Mouse (Mus musculus): ENCODE data around the gene Maneal. TPM values are rescaled to one million over a fixed set of nuclear protein-coding genes. Genes with fewer than 3 reads are reported as not detected.

The Maneal gene
- polyA plus RNA-seq (2014; fragmentation: Nextera tagmentation; extraction: Ambion mirVana), result 10.0 and 10.3 TPM in 2 replicates

GRCm38 (mm10) chr4:124861283-124862188, at the start of gene Maneal:
TSS of gene Maneal (minus strand) at chr4:124862171.
- peak within 1 kb of the TSS; percentile 74 for H3K4me2 ChIP-seq (replicated peaks; ENCODE audit: low read depth, low read length)
- no peaks in the 10 kb centered on the region for H3K9me3 ChIP-seq (ENCODE audit: control insufficient read depth, low read length)
- H3K4me3 ChIP-seq (ENCODE audit: low read depth, low read length), result peak within 1 kb of the TSS; percentile 69
- DNase-seq (ENCODE audit: low spot score) (peak; percentile 50), ATAC-seq (ENCODE audit: low FRiP score) (peak; percentile 18; the same call in 1 of the 2 replicates)
- WGBS, result 2% methylated on average over 63 of the region's 77 CpGs
- no peaks in the 10 kb centered on the region for H3K36me3 ChIP-seq (ENCODE audit: control insufficient read depth, insufficient read depth, low read length)
- peaks cover 2% of the 10 kb centered on the region; the same call in 1 of the 2 replicates for H3K27me3 ChIP-seq (ENCODE audit: control insufficient read depth, insufficient read depth, low read length)
- peaks cover 5% of the 10 kb centered on the region; the same call in 1 of the 2 replicates for H3K4me1 ChIP-seq (replicated peaks; ENCODE audit: control insufficient read depth, insufficient read depth, low read length)
- H3K9ac ChIP-seq (ENCODE audit: low read depth, low read length), result peak within 1 kb of the TSS; percentile 82
- H3K27ac ChIP-seq (ENCODE audit: low read depth, low read length), result peak within 1 kb of the TSS; percentile 62

GRCm38 (mm10) chr4:124905971-124906822, 44.2 kb upstream of the Maneal start:
- DNase-seq (ENCODE audit: low spot score) (peak; percentile 78), ATAC-seq (ENCODE audit: low FRiP score) (peak; percentile 85)
- Histone ChIP-seq H3K4me1 (replicated peaks; ENCODE audit: control insufficient read depth, insufficient read depth, low read length) (peaks cover 3% of the 10 kb centered on the region; the same call in 1 of the 2 replicates), H3K27me3 (ENCODE audit: control insufficient read depth, insufficient read depth, low read length) (no peaks in the 10 kb centered on the region), H3K4me2 (replicated peaks; ENCODE audit: low read depth, low read length) (peak overlapping the region; percentile 43), H3K4me3 (ENCODE audit: low read depth, low read length) (peak overlapping the region; percentile 14), H3K9me3 (ENCODE audit: control insufficient read depth, low read length) (no peaks in the 10 kb centered on the region), H3K27ac (ENCODE audit: low read depth, low read length) (peak overlapping the region; percentile 82), H3K36me3 (ENCODE audit: control insufficient read depth, insufficient read depth, low read length) (no peaks in the 10 kb centered on the region), H3K9ac (ENCODE audit: low read depth, low read length) (peak overlapping the region; percentile 33; the same call in 1 of the 2 replicates)
- WGBS, result 8% methylated on average over 21 of the region's 21 CpGs

- DNase-seq (ENCODE audit: low spot score), result no peak
- H3K9me3 ChIP-seq (ENCODE audit: control insufficient read depth, low read length), result no peaks in the 10 kb centered on the region
- no peak overlapping the region for H3K4me2 ChIP-seq (replicated peaks; ENCODE audit: low read depth, low read length)
- no peak for ATAC-seq (ENCODE audit: low FRiP score)
- H3K27me3 ChIP-seq (ENCODE audit: control insufficient read depth, insufficient read depth, low read length), result no peaks in the 10 kb centered on the region
- H3K36me3 ChIP-seq (ENCODE audit: control insufficient read depth, insufficient read depth, low read length), result no peaks in the 10 kb centered on the region
- H3K4me3 ChIP-seq (ENCODE audit: low read depth, low read length), result no peak overlapping the region
- 0 out of 2 replicates have a peak overlapping the region, but pooled peaks have one; percentile 82 for H3K27ac ChIP-seq (ENCODE audit: low read depth, low read length)
- peaks cover 3% of the 10 kb centered on the region; the same call in 1 of the 2 replicates for H3K4me1 ChIP-seq (replicated peaks; ENCODE audit: control insufficient read depth, insufficient read depth, low read length)
- 61% methylated on average over 4 of the region's 4 CpGs for WGBS
- no peak overlapping the region for H3K9ac ChIP-seq (ENCODE audit: low read depth, low read length)
Measured at GRCm38 (mm10) chr4:124905417-124905816, 43.4 kb upstream of the Maneal start.

- ATAC-seq (ENCODE audit: low FRiP score), result no peak
- WGBS, result 53% methylated on average over 5 of the region's 5 CpGs
Measured at GRCm38 (mm10) chr4:124899906-124900305, 37.9 kb upstream of the Maneal start.

GRCm38 (mm10) chr4:124898428-124898827, 36.5 kb upstream of the Maneal start:
- ATAC-seq (ENCODE audit: low FRiP score), result no peak
- H3K4me2 ChIP-seq (replicated peaks; ENCODE audit: low read depth, low read length), result no peak overlapping the region
- peaks cover 8% of the 10 kb centered on the region for H3K4me1 ChIP-seq (replicated peaks; ENCODE audit: control insufficient read depth, insufficient read depth, low read length)
- H3K36me3 ChIP-seq (ENCODE audit: control insufficient read depth, insufficient read depth, low read length), result no peaks in the 10 kb centered on the region
- no peaks in the 10 kb centered on the region for H3K9me3 ChIP-seq (ENCODE audit: control insufficient read depth, low read length)
- 19% methylated on average over 10 of the region's 10 CpGs for WGBS
- H3K27ac ChIP-seq (ENCODE audit: low read depth, low read length), result peak overlapping the region; percentile 70
- H3K9ac ChIP-seq (ENCODE audit: low read depth, low read length), result no peak overlapping the region
- peak; percentile 54 for DNase-seq (ENCODE audit: low spot score)
- no peak overlapping the region for H3K4me3 ChIP-seq (ENCODE audit: low read depth, low read length)
- peaks cover 25% of the 10 kb centered on the region for H3K27me3 ChIP-seq (ENCODE audit: control insufficient read depth, insufficient read depth, low read length)

More at GRCm38 (mm10) chr4:124899906-124900305, 37.9 kb upstream of the Maneal start:
- Histone ChIP-seq H3K36me3 (ENCODE audit: control insufficient read depth, insufficient read depth, low read length) (no peaks in the 10 kb centered on the region), H3K4me2 (replicated peaks; ENCODE audit: low read depth, low read length) (no peak overlapping the region), H3K27ac (ENCODE audit: low read depth, low read length) (no peak overlapping the region), H3K27me3 (ENCODE audit: control insufficient read depth, insufficient read depth, low read length) (peaks cover 12% of the 10 kb centered on the region), H3K4me1 (replicated peaks; ENCODE audit: control insufficient read depth, insufficient read depth, low read length) (peaks cover 5% of the 10 kb centered on the region), H3K9me3 (ENCODE audit: control insufficient read depth, low read length) (no peaks in the 10 kb centered on the region), H3K4me3 (ENCODE audit: low read depth, low read length) (no peak overlapping the region), H3K9ac (ENCODE audit: low read depth, low read length) (no peak overlapping the region)
- DNase-seq (ENCODE audit: low spot score), result no peak

GRCm38 (mm10) chr4:124894508-124895428, 32.8 kb upstream of the Maneal start:
- 2% methylated on average over 82 of the region's 83 CpGs for WGBS
- Histone ChIP-seq H3K9ac (ENCODE audit: low read depth, low read length) (peak overlapping the region; percentile 52; the same call in 1 of the 2 replicates), H3K4me2 (replicated peaks; ENCODE audit: low read depth, low read length) (peak overlapping the region; percentile 84), H3K36me3 (ENCODE audit: control insufficient read depth, insufficient read depth, low read length) (no peaks in the 10 kb centered on the region), H3K27ac (ENCODE audit: low read depth, low read length) (no peak overlapping the region), H3K9me3 (ENCODE audit: control insufficient read depth, low read length) (no peaks in the 10 kb centered on the region), H3K27me3 (ENCODE audit: control insufficient read depth, insufficient read depth, low read length) (peaks cover 36% of the 10 kb centered on the region), H3K4me1 (replicated peaks; ENCODE audit: control insufficient read depth, insufficient read depth, low read length) (peaks cover 8% of the 10 kb centered on the region), H3K4me3 (ENCODE audit: low read depth, low read length) (peak overlapping the region; percentile 37)
- DNase-seq (ENCODE audit: low spot score) (peak; percentile 46), ATAC-seq (ENCODE audit: low FRiP score) (peak; percentile 59)

GRCm38 (mm10) chr4:124893769-124894168, 31.8 kb upstream of the Maneal start:
- ATAC-seq (ENCODE audit: low FRiP score) (no peak), DNase-seq (ENCODE audit: low spot score) (no peak)
- 25% methylated on average over 6 of the region's 6 CpGs for WGBS
- Histone ChIP-seq H3K9ac (ENCODE audit: low read depth, low read length) (no peak overlapping the region), H3K4me2 (replicated peaks; ENCODE audit: low read depth, low read length) (no peak overlapping the region), H3K4me1 (replicated peaks; ENCODE audit: control insufficient read depth, insufficient read depth, low read length) (peaks cover 7% of the 10 kb centered on the region), H3K27me3 (ENCODE audit: control insufficient read depth, insufficient read depth, low read length) (peaks cover 36% of the 10 kb centered on the region), H3K36me3 (ENCODE audit: control insufficient read depth, insufficient read depth, low read length) (no peaks in the 10 kb centered on the region), H3K9me3 (ENCODE audit: control insufficient read depth, low read length) (no peaks in the 10 kb centered on the region), H3K4me3 (ENCODE audit: low read depth, low read length) (no peak overlapping the region), H3K27ac (ENCODE audit: low read depth, low read length) (no peak overlapping the region)

All from hindbrain, embryonic 11.5 days (tissue).